ENCODE assay signal across 18 mouse cellular contexts in genomic region chr11:18313510-18314301, GRCm38 (mm10).
DNase-seq lines count a peak whose midpoint lies in the region; ATAC-seq and TF ChIP-seq lines count a peak whose summit lies in the region.
"Had no signal": no experiment of that assay in that cellular context is flagged by ENCODE, and none has a peak within 500 bp of the region (broad histone marks: within the 10 kb centered on the region; RNA-seq: fewer than 3 reads in every experiment).

No protein-coding gene starts in this region.

- H3K4me2 ChIP-seq in forebrain, embryonic 13.5 days, result no peak overlapping the region
- H3K4me2 ChIP-seq in forebrain, embryonic 11.5 days (ENCODE audit: low read depth, low read length, severe bottlenecking), result no peak overlapping the region
- H3K4me2 ChIP-seq in midbrain, embryonic 14.5 days (ENCODE audit: low read length), result no peak overlapping the region
- no peak overlapping the region for H3K4me2 ChIP-seq in midbrain, embryonic 11.5 days
- no peak overlapping the region for H3K4me2 ChIP-seq in neural tube, embryonic 14.5 days (ENCODE audit: low read depth, low read length)
- H3K4me2 ChIP-seq in midbrain, postnatal 0 days (ENCODE audit: low read depth, low read length, poor library complexity, severe bottlenecking), result no peak overlapping the region
- H3K4me2 ChIP-seq: embryonic facial prominence, embryonic 12.5 days; heart, embryonic 13.5 days had no signal

- no peaks in the 10 kb centered on the region for H3K36me3 ChIP-seq in forebrain, embryonic 13.5 days (ENCODE audit: poor library complexity, severe bottlenecking)
- H3K36me3 ChIP-seq in forebrain, embryonic 11.5 days (ENCODE audit: control insufficient read depth, insufficient read depth, low read length), result no peaks in the 10 kb centered on the region
- no peaks in the 10 kb centered on the region for H3K36me3 ChIP-seq in midbrain, embryonic 14.5 days (ENCODE audit: control insufficient read depth, insufficient read depth, low read length)
- H3K36me3 ChIP-seq in midbrain, embryonic 11.5 days (ENCODE audit: control insufficient read depth, insufficient read depth, low read length), result no peaks in the 10 kb centered on the region
- no peaks in the 10 kb centered on the region for H3K36me3 ChIP-seq in neural tube, embryonic 14.5 days (ENCODE audit: control insufficient read depth, insufficient read depth, low read length)
- H3K36me3 ChIP-seq in midbrain, postnatal 0 days (ENCODE audit: insufficient read depth, low read length), result no peaks in the 10 kb centered on the region
- H3K36me3 ChIP-seq: embryonic facial prominence, embryonic 12.5 days; heart, embryonic 13.5 days had no signal

- H3K27ac ChIP-seq in forebrain, embryonic 13.5 days, result no peak overlapping the region
- H3K27ac ChIP-seq in forebrain, embryonic 11.5 days (ENCODE audit: low read depth, low read length), result no peak overlapping the region
- H3K27ac ChIP-seq in midbrain, embryonic 14.5 days (replicated peaks; ENCODE audit: low read depth, low read length), result no peak overlapping the region
- H3K27ac ChIP-seq in midbrain, embryonic 11.5 days (ENCODE audit: low read depth, low read length), result no peak overlapping the region
- H3K27ac ChIP-seq in neural tube, embryonic 14.5 days (ENCODE audit: low read depth, low read length), result no peak overlapping the region
- no peak overlapping the region for H3K27ac ChIP-seq in midbrain, postnatal 0 days (ENCODE audit: low read depth, low read length)
- H3K27ac ChIP-seq: embryonic facial prominence, embryonic 12.5 days; heart, embryonic 13.5 days; hindbrain, postnatal 0 days had no signal

- no peak for TF ChIP-seq CTCF in midbrain, postnatal 0 days (IDR thresholded peaks at IDR 0.05)

- no peaks in the 10 kb centered on the region for H3K27me3 ChIP-seq in forebrain, embryonic 13.5 days
- no peaks in the 10 kb centered on the region for H3K27me3 ChIP-seq in forebrain, embryonic 11.5 days (ENCODE audit: control insufficient read depth, insufficient read depth, low read length)
- no peaks in the 10 kb centered on the region for H3K27me3 ChIP-seq in midbrain, embryonic 14.5 days (ENCODE audit: control insufficient read depth, insufficient read depth, low read length)
- no peaks in the 10 kb centered on the region for H3K27me3 ChIP-seq in midbrain, embryonic 11.5 days (ENCODE audit: control insufficient read depth, insufficient read depth, low read length)
- no peaks in the 10 kb centered on the region for H3K27me3 ChIP-seq in neural tube, embryonic 14.5 days (ENCODE audit: control insufficient read depth, insufficient read depth, low read length)
- no peaks in the 10 kb centered on the region for H3K27me3 ChIP-seq in midbrain, postnatal 0 days (ENCODE audit: insufficient read depth, low read length)
- H3K27me3 ChIP-seq: embryonic facial prominence, embryonic 12.5 days; heart, embryonic 13.5 days had no signal

- H3K9me3 ChIP-seq in forebrain, embryonic 13.5 days (replicated peaks), result no peaks in the 10 kb centered on the region
- no peaks in the 10 kb centered on the region for H3K9me3 ChIP-seq in forebrain, embryonic 11.5 days (ENCODE audit: control insufficient read depth, low read length)
- H3K9me3 ChIP-seq in midbrain, embryonic 14.5 days (ENCODE audit: control insufficient read depth, low read length), result no peaks in the 10 kb centered on the region
- H3K9me3 ChIP-seq in midbrain, embryonic 11.5 days (ENCODE audit: control insufficient read depth, low read length), result no peaks in the 10 kb centered on the region
- H3K9me3 ChIP-seq in neural tube, embryonic 14.5 days (ENCODE audit: control insufficient read depth, low read length), result no peaks in the 10 kb centered on the region
- H3K9me3 ChIP-seq in midbrain, postnatal 0 days (ENCODE audit: low read length), result no peaks in the 10 kb centered on the region
- H3K9me3 ChIP-seq: embryonic facial prominence, embryonic 12.5 days had no signal

- H3K9ac ChIP-seq in forebrain, embryonic 13.5 days, result no peak overlapping the region
- no peak overlapping the region for H3K9ac ChIP-seq in forebrain, embryonic 11.5 days (ENCODE audit: low read length)
- no peak overlapping the region for H3K9ac ChIP-seq in midbrain, embryonic 14.5 days (replicated peaks; ENCODE audit: low read length)
- H3K9ac ChIP-seq in midbrain, embryonic 11.5 days (ENCODE audit: low read length), result no peak overlapping the region
- H3K9ac ChIP-seq in neural tube, embryonic 14.5 days (replicated peaks; ENCODE audit: low read depth, low read length), result no peak overlapping the region
- H3K9ac ChIP-seq in midbrain, postnatal 0 days (replicated peaks; ENCODE audit: low read length, poor library complexity, severe bottlenecking), result no peak overlapping the region
- H3K9ac ChIP-seq: embryonic facial prominence, embryonic 12.5 days; heart, embryonic 13.5 days had no signal

- DNase-seq in forebrain, embryonic 11.5 days (ENCODE audit: low spot score), result no peak
- peak; percentile 10 for DNase-seq in midbrain, embryonic 14.5 days
- DNase-seq in midbrain, embryonic 11.5 days (ENCODE audit: low spot score, missing footprints), result no peak
- DNase-seq in neural tube, embryonic 10.5 days (ENCODE audit: extremely low spot score, low spot score), result no peak
- peak; percentile 20 for DNase-seq in midbrain, postnatal 0 days (ENCODE audit: low spot score)
- DNase-seq: adrenal gland, postnatal 10 days; cerebellum, adult 11-12 months; cerebellum, adult 9-10 months; cerebellum, postnatal 25 days; gastrocnemius, postnatal 36 days; heart, adult 11 months; heart, postnatal 36 days had no signal

- H3K4me3 ChIP-seq in forebrain, embryonic 13.5 days, result no peak overlapping the region
- H3K4me3 ChIP-seq in forebrain, embryonic 11.5 days (ENCODE audit: low read depth, low read length), result no peak overlapping the region
- H3K4me3 ChIP-seq in midbrain, embryonic 14.5 days (replicated peaks; ENCODE audit: low read depth, low read length), result no peak overlapping the region
- no peak overlapping the region for H3K4me3 ChIP-seq in midbrain, embryonic 11.5 days (ENCODE audit: low read depth, low read length)
- no peak overlapping the region for H3K4me3 ChIP-seq in neural tube, embryonic 14.5 days (ENCODE audit: low read depth, low read length)
- H3K4me3 ChIP-seq in midbrain, postnatal 0 days (ENCODE audit: low read depth, low read length), result no peak overlapping the region
- H3K4me3 ChIP-seq: embryonic facial prominence, embryonic 12.5 days; heart, embryonic 13.5 days had no signal

- 59% methylated on average over 8 of the region's 8 CpGs for WGBS in forebrain, embryonic 13.5 days
- 68% methylated on average over 8 of the region's 8 CpGs for WGBS in forebrain, embryonic 11.5 days
- WGBS in midbrain, embryonic 14.5 days, result 60% methylated on average over 8 of the region's 8 CpGs
- 68% methylated on average over 8 of the region's 8 CpGs for WGBS in midbrain, embryonic 11.5 days
- 40% methylated on average over 8 of the region's 8 CpGs for WGBS in neural tube, embryonic 14.5 days
- WGBS in midbrain, postnatal 0 days, result 48% methylated on average over 8 of the region's 8 CpGs

- H3K4me1 ChIP-seq in forebrain, embryonic 13.5 days, result no peaks in the 10 kb centered on the region
- H3K4me1 ChIP-seq in forebrain, embryonic 11.5 days (replicated peaks; ENCODE audit: control insufficient read depth, insufficient read depth, low read length), result no peaks in the 10 kb centered on the region
- no peaks in the 10 kb centered on the region for H3K4me1 ChIP-seq in midbrain, embryonic 14.5 days (ENCODE audit: control insufficient read depth, insufficient read depth, low read length)
- H3K4me1 ChIP-seq in midbrain, embryonic 11.5 days (ENCODE audit: control insufficient read depth, insufficient read depth, low read length), result no peaks in the 10 kb centered on the region
- no peaks in the 10 kb centered on the region for H3K4me1 ChIP-seq in neural tube, embryonic 14.5 days (ENCODE audit: control insufficient read depth, insufficient read depth, low read length)
- no peaks in the 10 kb centered on the region for H3K4me1 ChIP-seq in midbrain, postnatal 0 days (ENCODE audit: insufficient read depth, low read length)
- H3K4me1 ChIP-seq: embryonic facial prominence, embryonic 12.5 days; heart, embryonic 13.5 days had no signal

- ATAC-seq in forebrain, embryonic 13.5 days, result peak; percentile 78
- no peak for ATAC-seq in forebrain, embryonic 11.5 days (replicated peaks; ENCODE audit: low FRiP score)
- no peak for ATAC-seq in midbrain, embryonic 14.5 days (ENCODE audit: low FRiP score, low TSS enrichment)
- ATAC-seq in midbrain, embryonic 11.5 days (ENCODE audit: low FRiP score), result no peak
- peak; percentile 49; the same call in 1 of the 2 replicates for ATAC-seq in neural tube, embryonic 14.5 days (ENCODE audit: low read depth)
- ATAC-seq in midbrain, postnatal 0 days (ENCODE audit: low FRiP score), result no peak
- ATAC-seq in megakaryocyte progenitor cell, adult 5-6 weeks (replicated peaks; ENCODE audit: poor library complexity), result no peak
- ATAC-seq: hindbrain, postnatal 0 days had no signal

Comparison
In these comparisons a context has a peak if more than half of its experiments do, and no peak if none do; other contexts are left out.
1. ATAC-seq: peak in forebrain, embryonic 13.5 days (single experiment) and neural tube, embryonic 14.5 days (single experiment); none in forebrain, embryonic 11.5 days (single experiment), midbrain, embryonic 14.5 days (single experiment), midbrain, embryonic 11.5 days (single experiment), midbrain, postnatal 0 days (single experiment) and megakaryocyte progenitor cell, adult 5-6 weeks (single experiment).
2. DNase-seq: peak in midbrain, embryonic 14.5 days (single experiment) and midbrain, postnatal 0 days (single experiment); none in forebrain, embryonic 11.5 days (single experiment), midbrain, embryonic 11.5 days (single experiment) and neural tube, embryonic 10.5 days (single experiment).